Mouse (Mus musculus) liver, adult (tissue): ENCODE measurements around the gene Fam107b.
A peak's percentile ranks its signal among the peaks of the same experiment; 100 is the strongest.

Source experiments
- GATA4 ChIP-seq: IDR thresholded peaks from 2 replicates; pipeline ENCODE4 v1.6.1; 2014; ENCODE audit warnings: mild to moderate bottlenecking, low read length; ENCODE audit not compliant: insufficient replicate concordance

Fam107b gene

GRCm38 (mm10) chr2:3675481-3675880, 105.2 kb downstream of the Fam107b start:
- no peak for TF ChIP-seq GATA4

GRCm38 (mm10) chr2:3682699-3683098, 112.4 kb downstream of the Fam107b start:
- TF ChIP-seq GATA4: peak; percentile 53; the same call in 1 of the 2 replicates

GRCm38 (mm10) chr2:3683343-3683742, 113.1 kb downstream of the Fam107b start:
- TF ChIP-seq GATA4: no peak

DNA sequence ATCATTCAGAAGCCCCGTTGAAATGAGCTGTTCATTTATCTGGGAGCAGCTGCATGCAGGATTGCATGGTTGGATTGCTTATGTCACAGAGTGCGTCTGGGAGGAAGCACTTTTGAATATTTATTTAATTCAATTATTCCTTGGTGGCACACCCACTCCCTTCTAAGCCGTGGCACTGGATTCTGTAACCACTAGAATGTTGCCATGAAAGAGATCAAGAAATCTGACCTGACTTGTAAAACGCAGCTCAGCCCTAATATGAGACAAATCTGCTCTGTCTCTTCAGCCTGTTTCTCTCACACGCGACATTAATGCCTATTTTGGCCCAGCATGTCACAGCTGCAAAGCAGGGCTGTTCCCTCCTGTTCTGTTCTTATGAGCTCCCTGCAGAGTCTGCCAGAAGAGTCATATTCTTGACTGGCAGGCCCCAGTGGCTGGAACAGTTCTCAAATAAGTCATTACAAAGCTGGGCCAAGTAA, 113.5 kb downstream of the Fam107b start:
- TF ChIP-seq GATA4: no peak

- TF ChIP-seq GATA4: no peak
Observed at GRCm38 (mm10) chr2:3690221-3690620, 119.9 kb downstream of the Fam107b start.

GRCm38 (mm10) chr2:3692833-3693232, 122.5 kb downstream of the Fam107b start:
- TF ChIP-seq GATA4: no peak

GRCm38 (mm10) chr2:3695900-3696299, 125.6 kb downstream of the Fam107b start:
- peak; percentile 92; the same call in 1 of the 2 replicates for TF ChIP-seq GATA4

DNA sequence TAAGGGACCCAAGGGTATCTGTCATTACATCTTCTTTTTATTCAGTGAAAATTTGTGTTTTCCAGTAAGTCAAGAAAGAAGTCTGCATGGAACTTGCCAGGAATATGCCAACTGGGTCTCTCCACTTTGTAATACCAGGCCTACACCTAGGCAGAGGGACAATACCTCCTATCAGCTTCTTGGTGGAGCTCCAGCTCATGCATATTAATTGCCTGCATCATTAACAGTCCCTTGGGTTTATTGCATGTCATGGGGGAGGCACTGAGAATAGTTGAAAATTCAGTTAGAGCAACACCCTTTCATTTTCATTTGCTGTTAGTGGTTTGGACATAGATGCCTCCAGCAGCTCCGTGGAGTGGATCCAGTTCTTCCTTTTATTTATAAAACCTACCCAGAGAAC, 130.1 kb downstream of the Fam107b start:
- TF ChIP-seq GATA4: no peak

DNA sequence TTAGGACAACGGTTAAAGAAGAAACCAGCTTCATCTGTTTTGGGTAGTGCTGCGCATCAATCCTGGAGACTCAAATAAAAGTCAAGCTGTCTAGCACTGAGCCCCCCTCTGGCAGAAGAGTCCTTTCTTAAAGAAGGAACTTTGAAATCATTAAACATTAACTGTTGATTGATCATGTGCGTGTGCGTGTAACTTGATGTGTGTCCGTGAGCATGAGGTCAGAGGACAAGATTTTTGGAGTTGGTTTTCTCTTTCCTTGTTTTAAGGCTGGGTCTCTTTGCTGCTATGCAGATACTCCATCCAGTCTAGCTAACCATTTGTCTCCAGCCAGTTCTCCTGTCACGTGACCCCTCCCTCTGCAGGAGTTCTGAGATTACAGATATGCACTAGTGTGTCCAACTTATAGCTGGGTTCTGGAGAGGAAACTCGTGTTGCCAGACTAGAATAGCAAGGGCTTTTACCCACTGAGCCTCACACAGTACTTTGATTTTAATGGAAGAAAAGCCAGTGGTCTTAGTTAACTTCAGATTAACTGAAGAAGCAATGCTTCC, 132.4 kb downstream of the Fam107b start:
- TF ChIP-seq GATA4: no peak

GRCm38 (mm10) chr2:3703806-3704205, 133.5 kb downstream of the Fam107b start:
- TF ChIP-seq GATA4: no peak

- peak; percentile 74 for TF ChIP-seq GATA4
Observed at GRCm38 (mm10) chr2:3704311-3705162, 134.2 kb downstream of the Fam107b start.

DNA sequence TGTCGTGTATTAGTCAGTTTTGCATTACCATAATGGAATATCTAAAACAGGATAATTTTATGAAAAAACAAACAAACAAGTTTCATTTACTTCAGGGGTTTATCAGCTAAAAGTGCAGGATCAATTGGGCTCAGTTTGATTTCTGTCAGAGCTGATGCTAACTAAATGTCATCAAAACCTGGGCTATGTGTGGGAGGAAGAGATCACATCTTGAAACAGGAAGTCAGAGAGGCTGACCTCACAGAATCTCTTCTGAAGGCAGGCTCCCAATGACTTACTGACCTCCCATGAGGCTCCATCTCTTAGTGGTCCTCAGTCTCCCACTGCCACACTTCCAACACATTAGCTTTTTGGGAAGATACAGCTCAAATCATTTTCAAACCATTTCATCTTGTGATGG, 136.9 kb downstream of the Fam107b start:
- no peak for TF ChIP-seq GATA4

- TF ChIP-seq GATA4: no peak
Observed at GRCm38 (mm10) chr2:3708621-3709020, 138.3 kb downstream of the Fam107b start.

- no peak for TF ChIP-seq GATA4
Observed at GRCm38 (mm10) chr2:3709882-3710281, 139.6 kb downstream of the Fam107b start.

DNA sequence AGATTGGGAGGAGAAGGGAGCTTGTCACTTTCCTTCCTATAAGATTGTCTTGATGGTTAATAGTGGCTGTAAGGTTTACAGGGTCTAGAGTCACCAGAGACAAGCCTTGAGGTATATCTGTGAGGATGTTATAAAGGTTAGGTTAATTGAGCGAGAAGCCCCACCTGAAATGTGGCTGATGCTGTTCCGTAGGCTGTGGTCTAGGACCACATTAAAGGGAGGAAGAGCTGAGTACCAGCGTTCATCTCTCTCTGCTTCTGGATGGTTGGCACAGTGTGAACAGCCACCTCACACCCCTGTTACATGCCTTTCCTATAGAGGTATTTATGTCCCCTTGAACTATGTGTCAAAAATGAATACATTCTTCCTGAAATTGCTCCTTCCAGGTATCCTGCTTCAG, 140.2 kb downstream of the Fam107b start:
- no peak for TF ChIP-seq GATA4

GRCm38 (mm10) chr2:3712369-3713042, 142.2 kb downstream of the Fam107b start:
- TF ChIP-seq GATA4: no peak

DNA sequence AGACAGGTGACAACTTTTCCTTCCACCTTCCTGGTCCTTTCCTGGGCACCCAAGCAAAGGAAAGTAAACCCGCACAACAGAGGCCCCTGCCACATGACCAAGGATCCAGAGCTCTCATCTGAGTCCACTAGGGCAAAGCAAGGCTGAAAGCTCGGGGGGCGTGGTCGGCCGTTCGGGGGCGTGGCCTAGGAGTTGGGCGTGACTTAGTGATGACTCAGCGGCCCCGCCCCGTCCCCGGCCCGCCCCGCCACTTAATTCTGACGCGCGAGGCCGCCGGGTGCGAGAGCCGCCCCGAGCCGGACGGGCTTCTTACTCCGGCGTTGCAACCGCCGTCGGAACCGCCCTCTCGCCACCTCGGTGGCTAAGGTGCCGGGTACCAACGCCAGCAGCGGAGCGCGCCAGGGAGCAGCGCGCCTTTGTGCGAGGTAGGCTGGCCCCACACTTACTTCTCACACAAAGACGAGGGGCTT, 143.0 kb downstream of the Fam107b start:
- TF ChIP-seq GATA4: no peak
